Mouse (Mus musculus): Measurements from ENCODE around the gene Psg26.
"Not testable (repeated sequence)": the region's sequence is repeated elsewhere in the genome, so short reads cannot be mapped to it uniquely, and the experiment has no call there.

Gene Psg26

GRCm38 (mm10) chr7:18484077-18484476 lies at the start of gene Psg26:
Gene Psg26 (minus strand): TSS chr7:18484177.
- no peak for DNase-seq (ENCODE audit: low spot score)

- peak; percentile 24 for DNase-seq (ENCODE audit: low spot score)
Measured at GRCm38 (mm10) chr7:18533420-18533819, 49.4 kb upstream of the Psg26 start.

DNA sequence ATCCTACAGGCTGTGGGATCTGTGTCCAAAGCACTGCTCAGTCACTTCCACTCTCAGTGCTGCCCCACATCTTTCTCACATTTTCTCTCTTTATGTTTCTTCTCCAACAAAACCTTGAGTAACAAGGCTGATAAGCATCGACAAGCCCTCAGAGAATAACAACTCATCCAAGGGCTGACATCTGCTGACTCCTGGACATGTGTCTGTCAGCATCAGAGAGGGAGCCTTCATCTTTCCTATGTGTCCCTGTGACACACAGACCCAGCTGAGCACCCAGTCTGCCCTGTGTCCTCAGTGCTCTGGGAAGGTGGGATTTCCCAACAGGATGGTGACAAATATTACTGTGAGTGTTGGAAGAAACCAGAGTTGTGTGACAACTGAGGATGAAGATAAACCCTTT lies 48.2 kb upstream of the Psg26 start, which contains the start of gene Psg25:
TSS of gene Psg25 (minus strand) at position 101 of the 400 bp plus-strand sequence.
- no peak for DNase-seq (ENCODE audit: low spot score)

GRCm38 (mm10) chr7:18524668-18525067 lies 40.7 kb upstream of the Psg26 start:
- DNase-seq (ENCODE audit: low spot score) = no peak

DNA sequence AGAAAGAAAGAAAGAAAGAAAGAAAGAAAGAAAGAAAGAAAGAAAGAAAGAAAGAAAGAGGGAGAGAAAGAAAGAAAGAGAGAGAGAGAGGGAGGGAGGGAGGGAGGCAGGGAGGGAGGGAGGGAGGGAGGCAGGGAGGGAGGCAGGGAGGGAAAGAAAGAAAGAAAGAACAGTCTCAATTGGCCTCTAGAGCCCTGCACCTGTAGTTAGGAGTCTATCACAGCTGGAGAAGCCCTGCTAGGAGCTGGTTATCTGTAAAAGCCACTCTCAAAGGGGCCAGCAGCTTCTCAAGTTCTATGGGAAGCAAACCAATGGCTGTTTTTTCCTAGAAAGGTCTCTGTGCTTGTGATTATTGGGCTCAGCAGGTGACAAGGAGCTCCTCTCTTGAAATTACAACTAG lies 28.9 kb upstream of the Psg26 start:
- not testable (repeated sequence) for DNase-seq (ENCODE audit: low spot score)

DNA sequence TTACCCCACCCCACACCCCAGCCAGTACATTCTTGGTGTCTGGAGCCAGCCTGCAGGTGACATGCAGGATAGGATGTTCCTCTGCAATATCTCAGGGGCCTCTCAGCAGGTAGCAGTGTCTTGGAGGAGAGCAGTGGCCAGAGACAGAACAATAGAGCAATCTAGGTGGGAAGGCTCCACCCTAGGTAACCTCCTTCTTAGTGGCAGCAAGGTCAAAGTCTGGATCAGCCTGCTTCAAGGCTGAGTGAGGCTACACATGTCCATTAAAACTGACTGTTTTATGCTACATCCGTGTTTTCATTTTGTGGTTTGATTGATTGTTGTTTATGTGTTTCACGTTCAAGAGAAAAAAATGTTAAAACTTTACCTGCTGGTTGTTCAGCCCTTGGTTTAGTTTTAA lies 28.4 kb upstream of the Psg26 start:
- not testable (repeated sequence) for DNase-seq (ENCODE audit: low spot score)

DNA sequence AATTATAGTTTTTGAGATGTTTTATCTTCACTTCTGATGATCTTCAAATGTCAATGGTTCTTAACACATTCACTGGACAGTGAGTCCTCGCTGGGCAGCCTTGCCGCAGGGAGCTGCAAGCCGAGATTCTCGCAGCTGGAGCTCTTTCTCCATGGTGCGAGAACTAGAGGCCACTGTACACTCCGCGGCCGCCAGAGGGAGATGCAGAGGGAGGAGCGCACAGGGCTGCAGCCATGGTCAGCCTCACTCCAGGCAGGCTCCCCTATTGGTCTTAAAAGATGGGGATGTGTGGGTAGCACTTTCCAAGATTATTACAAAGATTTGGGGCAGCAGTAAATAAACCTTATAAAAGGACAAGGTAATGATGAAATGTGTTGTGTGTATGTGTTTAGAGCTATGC lies 27.5 kb upstream of the Psg26 start:
- peak; percentile 26 for DNase-seq (ENCODE audit: low spot score)

DNA sequence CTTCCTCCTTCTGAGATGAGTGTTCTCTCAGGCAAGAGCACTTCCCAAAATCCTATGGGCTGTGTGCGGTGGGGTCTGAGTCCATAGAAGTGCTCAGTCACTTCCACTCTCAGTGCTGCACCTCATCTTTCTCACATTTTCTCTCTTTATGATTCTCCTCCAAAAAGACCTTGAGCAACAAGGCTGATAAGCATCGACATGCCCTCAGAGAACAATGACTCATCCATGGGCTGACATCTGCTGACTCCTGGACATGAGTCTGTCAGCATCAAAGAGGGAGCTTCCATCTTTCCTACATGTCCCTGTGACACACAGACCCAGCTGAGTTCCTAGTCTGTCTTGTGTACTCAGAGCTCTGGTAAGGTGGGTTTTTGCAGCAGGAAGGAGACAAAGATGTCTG lies 52.0 kb downstream of the Psg26 start, which contains the start of gene Psg28:
TSS of gene Psg28 (minus strand) at position 101 of the 400 bp plus-strand sequence.
- not testable (repeated sequence) for DNase-seq (ENCODE audit: low spot score)
